Mouse (Mus musculus): ENCODE measurements around the gene Galnt7.

DNA sequence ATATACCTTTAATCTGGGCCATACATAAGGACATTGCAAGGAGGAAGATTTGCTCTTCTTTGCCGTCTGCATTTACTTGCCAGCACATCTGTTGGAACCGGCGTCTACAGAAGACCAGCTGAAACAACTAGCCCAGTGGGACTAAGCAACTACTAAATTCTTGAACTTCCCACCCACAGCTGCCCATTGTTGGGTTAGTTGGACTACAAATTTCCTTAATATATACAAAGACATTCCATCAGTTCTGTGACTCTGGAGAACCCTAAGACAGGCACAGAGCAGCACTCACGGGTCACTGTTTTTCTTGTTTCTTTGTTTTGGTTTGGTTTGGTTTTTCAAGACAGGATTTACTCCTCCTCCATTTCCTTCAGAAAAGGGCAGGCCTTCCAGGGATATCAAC is 172.2 kb downstream of the Galnt7 start:
- TF ChIP-seq CHD1 (IDR thresholded peaks at IDR 0.05; ENCODE audit: low read depth, low read length) (no peak), NRF1 (IDR thresholded peaks at IDR 0.05; ENCODE audit: insufficient read depth, low read depth, low read length, poor library complexity, severe bottlenecking) (no peak), POLR2A (IDR thresholded peaks at IDR 0.05; ENCODE audit: control insufficient read depth in 1 of 2, insufficient read depth in 1 of 2, low read depth in 1 of 2, low read length in 2 of 2, poor library complexity in 1 of 2) (no peak), CTCF (IDR thresholded peaks at IDR 0.05 in 2 of 3, conservative IDR thresholded peaks at IDR 0.05 in 1 of 3; ENCODE audit: control insufficient read depth in 1 of 3, insufficient read depth in 1 of 3, low read depth in 2 of 3, low read length in 3 of 3, poor library complexity in 1 of 3, severe bottlenecking in 1 of 3) (no peak), GATA1 (IDR thresholded peaks at IDR 0.05; ENCODE audit: low read depth, low read length) (no peak)

All from MEL (cell line).